Mouse (Mus musculus): Measurements from ENCODE around the gene Nos1ap. TPM values are rescaled to one million over a fixed set of nuclear protein-coding genes. Genes with fewer than 3 reads are reported as not detected.

The Nos1ap gene
- polyA plus RNA-seq, 1 experiment, result 146 TPM

DNA sequence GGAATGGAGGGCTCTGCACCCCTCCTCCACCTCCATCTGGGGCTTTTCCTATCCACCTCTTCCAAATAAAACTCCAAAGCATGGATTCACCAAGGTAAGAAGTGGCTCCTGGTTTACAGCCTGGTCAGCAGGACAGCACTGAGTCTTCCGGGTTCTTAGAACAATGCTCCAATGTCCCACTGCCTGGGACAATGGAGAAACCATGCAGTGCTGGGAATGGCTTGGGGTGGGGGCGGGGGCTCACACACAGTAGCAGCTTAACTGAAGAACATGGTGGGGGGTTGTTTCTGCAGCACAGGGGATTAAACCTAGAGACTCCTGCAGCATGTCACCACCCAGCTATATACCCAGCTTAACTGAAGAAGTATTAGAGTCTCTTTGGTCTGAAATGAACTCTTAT lies 209.2 kb downstream of the Nos1ap start:
- no peak overlapping the region for H3K4me3 ChIP-seq (ENCODE audit: insufficient read depth, low read length)
- H3K27ac ChIP-seq (ENCODE audit: insufficient read depth, low read length), result no peak overlapping the region
- H3K4me1 ChIP-seq (ENCODE audit: control insufficient read depth, insufficient read depth, low read length), result peaks cover 15% of the 10 kb centered on the region
- TF ChIP-seq CTCF (IDR thresholded peaks at IDR 0.05; ENCODE audit: extremely low read depth, insufficient read depth, low read length) (no peak), POLR2A (IDR thresholded peaks at IDR 0.05; ENCODE audit: extremely low read depth, insufficient read depth, low read length) (no peak)

DNA sequence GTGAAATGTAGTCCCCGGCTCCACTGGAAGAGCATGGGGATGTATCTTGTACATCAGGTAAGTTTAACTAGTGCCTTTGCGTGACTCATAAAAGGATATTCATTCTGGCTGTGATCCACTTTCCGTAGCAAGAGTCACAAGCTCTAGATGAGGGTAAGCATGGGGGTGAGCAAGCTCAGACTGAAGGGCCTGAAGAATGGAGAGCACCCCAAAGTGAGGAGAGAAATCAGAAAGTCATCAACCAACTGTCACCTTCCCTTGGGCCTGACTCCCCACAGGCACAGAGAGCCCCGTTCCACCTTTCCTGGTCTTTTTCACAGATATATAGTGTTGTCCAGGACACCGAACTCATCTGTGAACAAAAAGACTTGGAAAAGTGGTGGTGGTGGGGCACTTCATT lies 213.9 kb downstream of the Nos1ap start:
- H3K4me3 ChIP-seq (ENCODE audit: insufficient read depth, low read length), result no peak overlapping the region
- H3K4me1 ChIP-seq (ENCODE audit: control insufficient read depth, insufficient read depth, low read length), result peaks cover 2% of the 10 kb centered on the region; the same call in 1 of the 2 replicates
- no peak overlapping the region for H3K27ac ChIP-seq (ENCODE audit: insufficient read depth, low read length)
- no peak for TF ChIP-seq CTCF (IDR thresholded peaks at IDR 0.05; ENCODE audit: extremely low read depth, insufficient read depth, low read length)
- no peak for TF ChIP-seq POLR2A (IDR thresholded peaks at IDR 0.05; ENCODE audit: extremely low read depth, insufficient read depth, low read length)

DNA sequence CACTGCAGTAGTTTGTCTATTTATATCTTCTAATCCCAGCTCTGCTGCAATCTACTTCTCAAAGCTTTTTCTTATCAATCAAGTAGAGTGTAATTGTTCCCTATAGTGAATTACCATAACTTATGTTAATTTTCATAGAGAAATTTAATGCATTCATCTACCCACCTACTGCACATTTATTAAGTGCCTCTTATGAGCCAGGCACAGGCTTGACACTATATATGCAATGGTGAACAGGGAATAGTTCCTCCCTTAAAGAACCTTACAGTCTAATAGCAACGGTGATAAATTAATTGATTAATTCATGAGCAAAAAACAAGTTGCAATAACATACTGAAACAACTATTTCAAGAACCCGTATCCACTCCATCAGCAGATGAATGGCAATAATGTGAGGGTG lies 215.9 kb downstream of the Nos1ap start:
- no peak overlapping the region for H3K27ac ChIP-seq (ENCODE audit: insufficient read depth, low read length)
- no peak overlapping the region for H3K4me3 ChIP-seq (ENCODE audit: insufficient read depth, low read length)
- TF ChIP-seq POLR2A (IDR thresholded peaks at IDR 0.05; ENCODE audit: extremely low read depth, insufficient read depth, low read length) (no peak), CTCF (IDR thresholded peaks at IDR 0.05; ENCODE audit: extremely low read depth, insufficient read depth, low read length) (no peak)
- peaks cover 2% of the 10 kb centered on the region for H3K4me1 ChIP-seq (ENCODE audit: control insufficient read depth, insufficient read depth, low read length)

DNA sequence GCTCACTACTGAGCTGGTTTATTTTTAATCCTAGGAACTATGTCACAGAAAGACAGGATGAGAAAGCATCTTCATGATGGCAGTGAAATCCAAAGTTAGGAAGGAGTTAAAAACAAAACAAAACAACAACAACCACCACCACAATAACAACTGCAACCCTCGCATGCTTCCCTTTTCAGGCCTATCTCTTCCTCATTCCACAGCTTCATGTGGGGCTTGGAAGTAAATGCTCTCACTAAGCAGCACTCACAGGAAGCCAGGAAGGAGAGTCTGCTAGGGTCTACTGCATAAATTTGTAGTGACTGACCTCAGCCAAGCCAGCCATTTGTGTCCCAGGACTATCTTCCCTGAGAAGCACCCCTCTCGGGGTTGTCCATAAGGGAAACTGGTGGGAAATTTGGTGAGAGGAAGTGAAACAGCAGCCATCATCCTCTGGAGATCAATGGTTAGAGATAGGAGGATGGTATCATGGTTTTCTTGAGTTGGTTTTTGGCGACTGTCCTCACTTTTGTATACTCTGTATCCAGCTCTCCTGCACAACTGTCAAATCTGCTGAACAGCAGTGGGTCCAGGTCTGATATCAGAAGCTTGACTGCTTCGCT lies 218.4 kb downstream of the Nos1ap start:
- Histone ChIP-seq H3K4me3 (ENCODE audit: insufficient read depth, low read length) (no peak overlapping the region), H3K27ac (ENCODE audit: insufficient read depth, low read length) (peak overlapping the region; percentile 70), H3K4me1 (ENCODE audit: control insufficient read depth, insufficient read depth, low read length) (peaks cover 8% of the 10 kb centered on the region)
- no peak for TF ChIP-seq CTCF (IDR thresholded peaks at IDR 0.05; ENCODE audit: extremely low read depth, insufficient read depth, low read length)
- TF ChIP-seq POLR2A (IDR thresholded peaks at IDR 0.05; ENCODE audit: extremely low read depth, insufficient read depth, low read length), result no peak

DNA sequence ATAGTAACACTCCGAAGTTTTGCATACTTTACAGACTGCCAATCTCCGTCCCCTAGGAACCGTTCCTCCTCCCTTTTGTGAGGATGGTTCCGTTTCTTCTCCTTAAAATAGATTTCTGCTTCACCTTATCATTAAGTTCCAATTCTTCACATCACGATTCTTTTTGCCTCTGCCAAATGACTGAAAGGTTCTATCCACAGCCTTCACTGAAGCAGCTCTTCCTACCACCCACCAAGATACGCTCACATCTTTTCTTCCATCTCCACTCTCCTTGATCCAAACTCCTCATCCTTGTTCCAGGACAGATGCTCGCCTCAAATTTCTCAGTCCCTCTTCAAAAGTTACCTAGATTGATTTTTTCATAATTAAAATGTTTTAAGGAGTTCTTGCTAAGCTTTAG lies 220.8 kb downstream of the Nos1ap start:
- H3K27ac ChIP-seq (ENCODE audit: insufficient read depth, low read length), result no peak overlapping the region
- TF ChIP-seq POLR2A (IDR thresholded peaks at IDR 0.05; ENCODE audit: extremely low read depth, insufficient read depth, low read length), result no peak
- no peak overlapping the region for H3K4me3 ChIP-seq (ENCODE audit: insufficient read depth, low read length)
- peaks cover 7% of the 10 kb centered on the region for H3K4me1 ChIP-seq (ENCODE audit: control insufficient read depth, insufficient read depth, low read length)

DNA sequence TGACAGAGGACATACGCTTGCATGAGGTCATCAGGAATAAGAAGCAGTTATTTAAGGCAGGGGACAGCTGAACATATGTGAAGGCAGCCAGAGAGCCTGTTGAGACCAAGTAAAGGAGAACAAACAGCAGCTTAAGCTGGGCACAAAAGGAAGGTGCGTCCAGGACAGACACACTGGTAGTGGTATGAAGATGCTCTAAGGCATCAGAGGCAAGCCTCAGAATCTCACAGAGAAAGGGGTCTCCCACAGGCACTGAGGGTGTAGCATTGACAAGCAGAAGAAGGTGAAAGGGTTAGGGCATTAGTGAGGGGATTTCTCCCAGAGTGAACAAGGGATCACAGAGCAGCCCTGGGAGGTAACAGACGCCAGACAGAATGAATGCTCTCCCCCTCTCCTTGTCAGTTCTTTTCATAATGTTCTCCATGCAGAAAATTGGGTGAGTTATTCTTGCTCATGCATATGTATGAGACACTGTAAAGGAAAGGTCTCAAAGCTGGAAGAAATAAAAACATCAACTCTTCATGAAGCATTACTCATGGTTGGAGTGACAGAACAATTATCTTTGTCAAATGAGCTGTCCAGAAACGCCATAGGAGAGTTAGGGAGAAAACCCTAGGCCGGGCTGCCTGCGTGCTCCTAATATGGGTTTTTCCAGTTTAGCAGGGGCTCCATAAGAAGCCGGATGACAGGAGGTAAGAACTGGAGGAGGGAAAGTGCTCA lies 222.5 kb downstream of the Nos1ap start:
- peak overlapping the region; percentile 69 for H3K27ac ChIP-seq (ENCODE audit: insufficient read depth, low read length)
- H3K4me1 ChIP-seq (ENCODE audit: control insufficient read depth, insufficient read depth, low read length), result peaks cover 7% of the 10 kb centered on the region
- TF ChIP-seq CTCF (IDR thresholded peaks at IDR 0.05; ENCODE audit: extremely low read depth, insufficient read depth, low read length), result no peak
- TF ChIP-seq POLR2A (IDR thresholded peaks at IDR 0.05; ENCODE audit: extremely low read depth, insufficient read depth, low read length), result no peak
- no peak overlapping the region for H3K4me3 ChIP-seq (ENCODE audit: insufficient read depth, low read length)

DNA sequence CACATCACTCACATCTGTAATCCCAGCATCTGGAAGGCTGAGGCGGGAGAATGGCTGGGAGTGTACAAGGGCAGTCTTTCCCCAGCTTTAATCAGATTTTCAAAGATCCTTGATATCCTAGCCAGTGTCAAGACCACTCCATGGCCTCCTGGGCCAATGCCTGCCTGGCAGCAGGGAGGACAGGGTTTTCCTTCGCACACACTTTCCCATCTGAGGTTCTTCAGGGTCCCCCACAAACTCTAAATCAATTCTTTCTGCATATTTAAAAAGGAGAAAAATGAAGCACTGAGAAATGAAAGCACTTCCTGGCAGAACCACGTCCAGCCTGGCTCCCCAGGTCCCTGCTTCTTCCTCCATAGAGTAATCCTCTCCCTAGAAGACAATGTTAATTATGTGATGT lies 225.9 kb downstream of the Nos1ap start:
- TF ChIP-seq POLR2A (IDR thresholded peaks at IDR 0.05; ENCODE audit: extremely low read depth, insufficient read depth, low read length) (no peak), CTCF (IDR thresholded peaks at IDR 0.05; ENCODE audit: extremely low read depth, insufficient read depth, low read length) (no peak)
- peaks cover 7% of the 10 kb centered on the region for H3K4me1 ChIP-seq (ENCODE audit: control insufficient read depth, insufficient read depth, low read length)
- H3K27ac ChIP-seq (ENCODE audit: insufficient read depth, low read length), result no peak overlapping the region
- no peak overlapping the region for H3K4me3 ChIP-seq (ENCODE audit: insufficient read depth, low read length)

DNA sequence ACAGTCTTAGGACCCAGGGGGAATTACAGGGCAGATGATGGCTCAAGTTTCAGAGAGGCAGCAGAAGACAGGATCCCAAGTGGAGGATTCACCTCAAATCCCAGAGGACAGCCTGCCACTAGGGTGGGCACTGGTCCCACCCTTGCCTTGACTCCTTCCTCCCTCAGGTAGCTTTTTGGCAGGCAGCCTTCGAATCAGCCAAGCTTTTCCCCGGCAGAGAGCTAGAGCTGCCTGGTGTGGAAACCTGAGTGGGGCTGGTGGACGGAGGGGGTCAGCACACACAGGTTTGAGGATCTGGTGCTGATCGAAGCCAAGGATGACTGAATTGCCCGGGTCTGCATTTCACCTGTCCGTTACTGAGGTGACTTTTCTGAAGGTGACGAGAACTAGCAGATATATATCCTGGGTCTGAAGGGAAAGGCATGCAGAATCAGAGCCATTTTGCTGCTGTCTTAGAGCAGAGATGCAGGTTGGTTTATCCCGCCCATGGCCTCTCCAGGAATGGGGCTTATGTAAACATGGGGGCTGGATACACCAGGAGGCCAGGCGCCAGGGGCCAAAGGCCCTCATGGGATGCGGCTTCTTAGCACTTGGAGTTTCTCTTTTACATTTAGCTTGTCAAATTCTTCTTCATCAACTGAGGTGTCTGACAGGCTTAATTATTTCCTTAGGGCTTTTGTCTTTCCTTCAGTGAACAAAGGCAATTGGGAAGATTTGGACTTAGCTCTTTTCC lies 229.3 kb downstream of the Nos1ap start:
- H3K27ac ChIP-seq (ENCODE audit: insufficient read depth, low read length), result no peak overlapping the region
- TF ChIP-seq POLR2A (IDR thresholded peaks at IDR 0.05; ENCODE audit: extremely low read depth, insufficient read depth, low read length), result no peak
- no peak for TF ChIP-seq CTCF (IDR thresholded peaks at IDR 0.05; ENCODE audit: extremely low read depth, insufficient read depth, low read length)
- peaks cover 4% of the 10 kb centered on the region; the same call in 1 of the 2 replicates for H3K4me1 ChIP-seq (ENCODE audit: control insufficient read depth, insufficient read depth, low read length)
- no peak overlapping the region for H3K4me3 ChIP-seq (ENCODE audit: insufficient read depth, low read length)

DNA sequence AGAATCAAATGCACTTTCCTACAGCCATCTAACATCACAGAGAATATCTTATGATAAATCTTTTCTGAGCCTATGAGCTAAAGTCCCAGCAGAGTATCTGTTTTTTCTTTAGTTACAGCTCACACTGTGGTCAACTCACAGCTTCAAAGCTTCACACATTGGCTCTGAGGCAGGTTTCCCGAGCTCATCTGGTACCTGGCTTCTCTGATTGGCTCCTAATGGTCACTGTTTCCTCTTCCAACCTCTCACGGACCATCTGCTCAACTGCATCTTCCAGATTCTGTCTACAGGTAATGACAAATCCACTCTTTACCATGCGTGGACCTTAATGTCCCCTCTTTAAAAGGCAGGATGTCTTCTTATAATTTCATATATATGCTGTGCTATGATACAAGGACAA lies 236.3 kb downstream of the Nos1ap start:
- peaks cover 5% of the 10 kb centered on the region for H3K4me1 ChIP-seq (ENCODE audit: control insufficient read depth, insufficient read depth, low read length)
- no peak for TF ChIP-seq POLR2A (IDR thresholded peaks at IDR 0.05; ENCODE audit: extremely low read depth, insufficient read depth, low read length)
- TF ChIP-seq CTCF (IDR thresholded peaks at IDR 0.05; ENCODE audit: extremely low read depth, insufficient read depth, low read length), result no peak
- H3K27ac ChIP-seq (ENCODE audit: insufficient read depth, low read length), result no peak overlapping the region
- H3K4me3 ChIP-seq (ENCODE audit: insufficient read depth, low read length), result no peak overlapping the region

DNA sequence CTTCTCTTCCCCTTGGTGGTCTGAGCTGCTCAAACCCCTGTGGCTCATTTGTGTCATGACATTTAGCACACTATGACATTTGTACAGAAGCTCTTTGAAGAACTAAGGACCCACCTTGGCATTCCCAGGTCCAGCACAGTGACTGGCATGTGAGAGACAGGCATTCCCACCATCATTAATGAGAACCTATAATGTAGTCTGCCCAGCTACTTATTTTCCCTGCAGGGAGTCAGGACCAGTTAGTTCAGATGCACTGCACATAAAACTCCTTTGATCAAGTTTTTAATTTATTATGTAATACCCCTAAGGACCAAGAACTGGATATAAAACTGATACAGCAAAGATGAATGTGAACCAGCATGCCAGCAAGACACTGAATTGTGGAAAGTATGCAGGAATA lies 238.6 kb downstream of the Nos1ap start:
- TF ChIP-seq CTCF (IDR thresholded peaks at IDR 0.05; ENCODE audit: extremely low read depth, insufficient read depth, low read length) (no peak), POLR2A (IDR thresholded peaks at IDR 0.05; ENCODE audit: extremely low read depth, insufficient read depth, low read length) (no peak)
- H3K4me3 ChIP-seq (ENCODE audit: insufficient read depth, low read length), result no peak overlapping the region
- peaks cover 1% of the 10 kb centered on the region for H3K4me1 ChIP-seq (ENCODE audit: control insufficient read depth, insufficient read depth, low read length)
- H3K27ac ChIP-seq (ENCODE audit: insufficient read depth, low read length), result no peak overlapping the region
